Mouse (Mus musculus): Measurements from ENCODE around the gene Agr2. TPM values are rescaled to one million over a fixed set of nuclear protein-coding genes. Genes with fewer than 3 reads are reported as not detected.

The Agr2 gene
- total and polyA plus RNA-seq, 2 experiments from 2014 or later, result 0.20 TPM; not detected in 1

GRCm38 (mm10) chr12:35977633-35978246, 15.0 kb upstream of the Agr2 start:
- Histone ChIP-seq H3K9me3 (ENCODE audit: low read length) (no peaks in the 10 kb centered on the region), H3K9ac (replicated peaks; ENCODE audit: low read length, poor library complexity, severe bottlenecking) (no peak overlapping the region), H3K4me2 (ENCODE audit: low read depth, low read length, poor library complexity, severe bottlenecking) (no peak overlapping the region), H3K27me3 (ENCODE audit: insufficient read depth, low read length) (no peaks in the 10 kb centered on the region), H3K27ac (ENCODE audit: low read depth, low read length) (0 out of 2 replicates have a peak overlapping the region, but pooled peaks have one; percentile 32), H3K4me1 (ENCODE audit: insufficient read depth, low read length) (no peaks in the 10 kb centered on the region; the same call in 1 of the 2 replicates), H3K4me3 (ENCODE audit: low read depth, low read length) (no peak overlapping the region), H3K36me3 (ENCODE audit: insufficient read depth, low read length) (no peaks in the 10 kb centered on the region)
- WGBS, result 18% methylated on average over 6 of the region's 6 CpGs
- ATAC-seq (ENCODE audit: low FRiP score) (no peak), DNase-seq (ENCODE audit: low spot score) (peak; percentile 48)
- no peak for TF ChIP-seq CTCF (IDR thresholded peaks at IDR 0.05)

GRCm38 (mm10) chr12:35979625-35980024, 13.1 kb upstream of the Agr2 start:
- Histone ChIP-seq H3K9ac (replicated peaks; ENCODE audit: low read length, poor library complexity, severe bottlenecking) (no peak overlapping the region), H3K27ac (ENCODE audit: low read depth, low read length) (no peak overlapping the region), H3K9me3 (ENCODE audit: low read length) (no peaks in the 10 kb centered on the region), H3K36me3 (ENCODE audit: insufficient read depth, low read length) (no peaks in the 10 kb centered on the region), H3K4me1 (ENCODE audit: insufficient read depth, low read length) (no peaks in the 10 kb centered on the region; the same call in 1 of the 2 replicates), H3K4me2 (ENCODE audit: low read depth, low read length, poor library complexity, severe bottlenecking) (no peak overlapping the region), H3K4me3 (ENCODE audit: low read depth, low read length) (no peak overlapping the region), H3K27me3 (ENCODE audit: insufficient read depth, low read length) (no peaks in the 10 kb centered on the region)
- no peak for TF ChIP-seq CTCF (IDR thresholded peaks at IDR 0.05)
- DNase-seq (ENCODE audit: low spot score) (no peak), ATAC-seq (ENCODE audit: low FRiP score) (no peak)
- 90% methylated on average over 5 of the region's 5 CpGs for WGBS

- Histone ChIP-seq H3K4me2 (ENCODE audit: low read depth, low read length, poor library complexity, severe bottlenecking) (no peak overlapping the region), H3K9me3 (ENCODE audit: low read length) (no peaks in the 10 kb centered on the region), H3K4me3 (ENCODE audit: low read depth, low read length) (no peak overlapping the region), H3K27ac (ENCODE audit: low read depth, low read length) (no peak overlapping the region), H3K27me3 (ENCODE audit: insufficient read depth, low read length) (no peaks in the 10 kb centered on the region), H3K36me3 (ENCODE audit: insufficient read depth, low read length) (no peaks in the 10 kb centered on the region), H3K4me1 (ENCODE audit: insufficient read depth, low read length) (no peaks in the 10 kb centered on the region; the same call in 1 of the 2 replicates), H3K9ac (replicated peaks; ENCODE audit: low read length, poor library complexity, severe bottlenecking) (no peak overlapping the region)
- ATAC-seq (ENCODE audit: low FRiP score) (peak; percentile 80), DNase-seq (ENCODE audit: low spot score) (peak; percentile 47)
- 31% methylated on average over 6 of the region's 6 CpGs for WGBS
- no peak for TF ChIP-seq CTCF (IDR thresholded peaks at IDR 0.05)
Observed at GRCm38 (mm10) chr12:35981732-35982360, 10.9 kb upstream of the Agr2 start.

GRCm38 (mm10) chr12:35983472-35983871, 9.2 kb upstream of the Agr2 start:
- whole genome bisulfite sequencing, result 97% methylated on average over 9 of the region's 9 CpGs
- Histone ChIP-seq H3K9ac (replicated peaks; ENCODE audit: low read length, poor library complexity, severe bottlenecking) (no peak overlapping the region), H3K36me3 (ENCODE audit: insufficient read depth, low read length) (no peaks in the 10 kb centered on the region), H3K27me3 (ENCODE audit: insufficient read depth, low read length) (no peaks in the 10 kb centered on the region), H3K4me3 (ENCODE audit: low read depth, low read length) (no peak overlapping the region), H3K9me3 (ENCODE audit: low read length) (no peaks in the 10 kb centered on the region), H3K4me2 (ENCODE audit: low read depth, low read length, poor library complexity, severe bottlenecking) (no peak overlapping the region), H3K4me1 (ENCODE audit: insufficient read depth, low read length) (no peaks in the 10 kb centered on the region; the same call in 1 of the 2 replicates), H3K27ac (ENCODE audit: low read depth, low read length) (no peak overlapping the region)
- TF ChIP-seq CTCF (IDR thresholded peaks at IDR 0.05), result no peak
- DNase-seq (ENCODE audit: low spot score) (no peak), ATAC-seq (ENCODE audit: low FRiP score) (no peak)

- TF ChIP-seq CTCF (IDR thresholded peaks at IDR 0.05), result no peak
- H3K9me3 ChIP-seq (ENCODE audit: low read length), result no peaks in the 10 kb centered on the region
- DNase-seq (ENCODE audit: low spot score), result no peak
- H3K4me2 ChIP-seq (ENCODE audit: low read depth, low read length, poor library complexity, severe bottlenecking), result no peak overlapping the region
- no peak overlapping the region for H3K9ac ChIP-seq (replicated peaks; ENCODE audit: low read length, poor library complexity, severe bottlenecking)
- no peaks in the 10 kb centered on the region; the same call in 1 of the 2 replicates for H3K4me1 ChIP-seq (ENCODE audit: insufficient read depth, low read length)
- no peaks in the 10 kb centered on the region for H3K36me3 ChIP-seq (ENCODE audit: insufficient read depth, low read length)
- no peak for ATAC-seq (ENCODE audit: low FRiP score)
- no peaks in the 10 kb centered on the region for H3K27me3 ChIP-seq (ENCODE audit: insufficient read depth, low read length)
- WGBS, result 86% methylated on average over 5 of the region's 5 CpGs
- no peak overlapping the region for H3K27ac ChIP-seq (ENCODE audit: low read depth, low read length)
- H3K4me3 ChIP-seq (ENCODE audit: low read depth, low read length), result no peak overlapping the region
Observed at GRCm38 (mm10) chr12:35984743-35985142, 8.0 kb upstream of the Agr2 start.

- H3K36me3 ChIP-seq (ENCODE audit: insufficient read depth, low read length), result no peaks in the 10 kb centered on the region
- H3K9me3 ChIP-seq (ENCODE audit: low read length), result no peaks in the 10 kb centered on the region
- H3K4me1 ChIP-seq (ENCODE audit: insufficient read depth, low read length), result no peaks in the 10 kb centered on the region
- no peak overlapping the region for H3K27ac ChIP-seq (ENCODE audit: low read depth, low read length)
- no peak for TF ChIP-seq CTCF (IDR thresholded peaks at IDR 0.05)
- H3K4me3 ChIP-seq (ENCODE audit: low read depth, low read length), result no peak overlapping the region
- 75% methylated on average over 3 of the region's 3 CpGs for WGBS
- DNase-seq (ENCODE audit: low spot score), result no peak
- H3K9ac ChIP-seq (replicated peaks; ENCODE audit: low read length, poor library complexity, severe bottlenecking), result no peak overlapping the region
- no peak for ATAC-seq (ENCODE audit: low FRiP score)
- no peak overlapping the region for H3K4me2 ChIP-seq (ENCODE audit: low read depth, low read length, poor library complexity, severe bottlenecking)
- H3K27me3 ChIP-seq (ENCODE audit: insufficient read depth, low read length), result no peaks in the 10 kb centered on the region
Observed at GRCm38 (mm10) chr12:35993583-35993982, 876 bp downstream of the Agr2 start.
